Mouse (Mus musculus) urinary bladder, postnatal 10 days (tissue): ENCODE data around the gene Podn.
"Not testable (repeated sequence)": the region's sequence is repeated elsewhere in the genome, so short reads cannot be mapped to it uniquely, and the experiment has no call there.

Experiments
- DNase-seq: peaks from one replicate; pipeline ENCODE4 v3.0.0; 2022; ENCODE audit warnings: low spot score

Gene Podn

DNA sequence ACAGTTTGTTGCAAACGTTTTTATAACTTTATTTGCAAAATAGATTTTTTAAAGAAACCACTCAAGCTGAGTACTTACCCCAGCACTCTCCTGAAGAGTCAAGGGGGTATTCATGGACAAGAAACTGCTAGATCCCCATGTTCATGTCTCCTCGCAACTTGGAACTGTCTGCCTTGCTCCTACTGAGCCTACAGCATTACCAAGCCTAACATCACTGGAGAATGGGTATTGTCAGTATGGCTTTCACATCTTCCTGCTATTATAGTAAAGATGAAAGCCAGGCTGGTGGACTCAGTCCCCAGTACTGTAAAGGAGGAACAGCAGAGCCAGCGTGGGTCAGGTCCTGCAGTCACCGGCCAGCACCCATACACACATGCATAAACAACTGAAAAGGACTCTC is at the start of gene Podn:
Podn (minus strand) TSS at position 101 of the 400 bp plus-strand sequence.
- DNase-seq, result no peak

DNA sequence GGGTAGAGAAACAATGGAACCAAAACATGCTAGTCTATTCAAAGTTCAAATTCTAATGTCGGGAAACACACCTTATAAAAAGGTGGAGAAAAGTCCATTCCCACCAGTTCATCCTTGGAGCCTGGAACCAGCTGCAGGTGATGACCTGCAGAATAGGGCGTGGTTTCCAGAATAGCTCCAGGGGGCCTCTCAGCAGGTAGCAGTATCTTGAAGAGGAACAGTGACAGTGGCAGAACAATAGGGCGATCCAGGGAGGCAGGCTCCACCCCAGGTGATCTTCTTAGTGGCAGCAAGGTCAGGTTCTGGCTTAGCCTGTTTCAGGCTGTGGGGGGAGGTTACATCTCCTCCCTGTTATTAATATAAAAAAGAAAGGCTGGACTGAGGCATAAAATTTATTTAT is 49.3 kb upstream of the Podn start:
- DNase-seq, result not testable (repeated sequence)

DNA sequence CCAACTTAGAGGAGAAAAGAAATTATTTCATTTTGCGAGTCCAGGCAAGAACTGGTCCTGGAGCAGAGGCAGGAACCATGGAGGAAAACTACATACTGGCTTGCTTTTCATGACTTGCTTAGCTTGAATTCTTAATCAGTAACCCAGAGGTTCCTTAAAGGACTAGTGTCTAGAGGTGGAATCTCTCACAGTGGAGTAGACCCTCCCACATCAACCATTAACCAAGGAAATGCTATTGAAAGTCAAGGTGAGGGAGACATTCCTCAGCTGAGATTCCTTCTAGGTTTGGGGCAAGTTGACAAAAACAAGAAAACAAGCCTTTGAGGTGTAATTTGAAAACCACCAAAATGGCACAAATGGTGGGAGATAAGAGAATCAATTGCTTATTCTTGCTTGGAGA is 48.6 kb upstream of the Podn start, which contains the start of gene Scp2:
Scp2 (minus strand) TSS at position 119 of the 400 bp plus-strand sequence.
- no peak for DNase-seq

DNA sequence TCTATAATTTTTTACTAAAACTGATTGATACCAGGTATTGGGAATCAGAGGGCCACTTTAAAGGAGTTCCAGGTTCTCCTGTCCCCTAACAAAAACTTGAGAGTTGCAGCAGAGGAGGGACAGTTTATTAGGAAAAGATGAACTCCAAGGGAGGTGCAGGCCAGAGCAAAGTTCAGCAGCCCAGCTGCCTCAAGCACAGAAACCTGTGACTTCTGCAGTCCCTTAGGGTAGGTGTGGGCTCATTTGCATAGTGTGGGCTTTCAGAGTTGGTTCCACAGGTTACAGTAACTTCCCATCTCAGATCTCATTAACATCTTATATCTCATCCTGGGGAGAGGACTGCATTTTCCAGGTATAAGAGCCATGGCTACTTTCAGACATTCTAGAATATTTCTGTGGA is 47.5 kb upstream of the Podn start:
- no peak for DNase-seq

DNA sequence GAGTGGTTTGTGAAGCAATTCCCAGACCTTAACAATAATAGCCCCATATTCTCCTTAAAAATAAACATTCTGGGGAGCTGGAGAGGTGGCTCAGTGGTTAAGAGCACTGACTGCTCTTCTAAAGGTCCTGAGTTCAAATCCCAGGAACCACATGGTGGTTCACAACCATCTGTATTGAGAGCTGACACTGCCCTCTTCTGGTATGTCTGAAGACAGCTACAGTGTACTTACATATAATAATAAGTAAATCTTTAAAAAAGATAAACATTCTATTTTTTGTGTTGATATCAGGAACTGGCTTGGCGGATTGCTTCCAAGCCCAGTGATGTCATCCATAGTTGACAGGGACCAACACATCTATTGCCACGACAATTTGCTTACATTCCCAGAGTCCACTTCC is 46.9 kb upstream of the Podn start:
- DNase-seq, result not testable (repeated sequence)

DNA sequence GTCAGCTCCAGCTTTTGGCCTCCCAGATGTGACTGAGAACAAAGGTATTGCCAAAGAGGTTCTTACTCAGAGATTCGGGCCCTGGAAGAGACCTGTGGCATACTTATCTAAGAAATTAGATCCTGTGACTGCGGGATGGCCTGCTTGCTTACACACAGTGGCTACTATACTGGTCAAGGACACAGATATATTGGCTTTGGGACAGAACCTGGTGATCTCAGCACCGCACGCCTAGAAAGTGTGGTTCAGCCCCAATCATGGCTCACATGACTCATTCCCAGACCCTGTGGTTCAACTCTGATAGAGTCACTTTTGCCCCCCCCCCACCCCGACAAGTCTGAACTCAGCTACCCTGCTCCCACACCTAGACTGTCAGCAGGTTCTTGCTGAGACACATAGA is 40.7 kb upstream of the Podn start:
- no peak for DNase-seq

DNA sequence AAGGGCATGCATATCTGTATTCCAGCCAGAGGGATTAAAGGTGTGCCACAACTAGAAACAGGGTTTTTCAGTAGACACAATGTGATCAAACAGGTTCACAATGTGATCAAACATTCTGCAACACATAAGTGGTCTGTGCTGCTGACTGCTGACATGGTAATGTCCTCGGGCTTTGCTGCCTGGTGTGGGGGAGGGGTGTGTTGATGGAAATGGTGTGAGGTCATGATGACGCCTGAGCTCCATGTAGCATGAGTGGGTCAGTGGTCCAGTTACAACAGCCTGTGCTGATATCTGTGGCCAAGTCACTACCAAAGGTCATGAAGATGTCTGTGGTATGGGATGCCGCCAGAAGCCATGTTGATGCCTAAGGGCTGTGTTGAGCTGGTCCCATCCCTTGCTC is 34.2 kb upstream of the Podn start:
- no peak for DNase-seq

DNA sequence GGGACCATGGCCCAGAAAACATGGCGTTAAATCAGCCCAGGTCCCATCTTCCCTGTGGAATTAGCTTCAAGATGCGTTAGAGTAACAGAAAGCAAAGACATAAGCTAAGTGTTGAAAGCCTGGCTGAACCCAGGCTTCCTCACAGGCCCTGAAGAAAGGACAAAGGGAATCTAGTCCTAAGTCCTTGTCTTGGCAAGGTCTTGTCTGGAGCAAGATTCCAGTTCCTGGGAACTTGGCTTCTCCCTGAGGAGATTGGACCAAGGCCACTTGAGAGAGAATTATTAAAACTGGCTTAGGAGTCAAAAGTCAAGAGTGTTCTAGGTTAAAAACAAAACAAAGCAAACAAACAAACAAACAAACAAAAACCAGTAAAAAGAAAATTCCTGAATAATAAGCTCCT is 32.1 kb upstream of the Podn start:
- no peak for DNase-seq

DNA sequence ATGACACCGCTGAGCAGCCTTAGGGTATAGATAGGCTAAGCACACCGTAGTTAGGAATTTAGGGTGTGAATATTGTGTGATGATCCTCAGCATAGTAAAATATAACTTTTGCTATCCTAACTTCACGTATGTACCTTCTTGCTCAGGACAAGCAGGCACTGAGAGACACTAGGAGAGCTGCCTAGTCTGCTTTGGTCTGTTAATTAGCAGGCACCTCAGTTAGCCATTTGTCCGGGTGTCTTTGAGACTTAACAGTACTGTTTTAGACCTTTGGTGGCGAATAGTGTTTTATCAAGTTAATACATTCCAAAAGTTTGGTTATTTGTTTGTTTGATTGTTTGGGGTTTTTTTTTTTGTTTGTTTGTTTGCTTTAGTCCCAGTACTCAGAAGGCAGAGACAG is 31.3 kb upstream of the Podn start:
- DNase-seq, result no peak

DNA sequence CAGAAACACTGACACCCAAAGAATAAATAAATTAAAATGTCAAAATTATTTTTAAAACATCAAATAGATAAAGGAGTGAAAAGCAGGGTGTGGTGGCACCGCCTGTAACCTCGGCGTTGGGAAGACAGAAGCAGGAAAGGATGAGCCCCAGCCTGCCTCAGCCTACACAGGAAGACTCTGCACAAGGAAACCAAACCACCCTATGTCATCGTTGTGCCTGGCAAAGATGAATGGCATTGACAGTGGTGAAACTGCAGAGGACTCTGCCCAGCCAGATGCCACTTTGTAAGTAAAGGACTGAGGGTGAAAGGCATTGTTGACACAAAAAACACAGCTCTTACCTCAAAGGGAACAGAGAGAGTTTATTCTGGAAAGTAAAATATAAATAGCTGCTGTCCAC is 30.0 kb upstream of the Podn start:
- no peak for DNase-seq

DNA sequence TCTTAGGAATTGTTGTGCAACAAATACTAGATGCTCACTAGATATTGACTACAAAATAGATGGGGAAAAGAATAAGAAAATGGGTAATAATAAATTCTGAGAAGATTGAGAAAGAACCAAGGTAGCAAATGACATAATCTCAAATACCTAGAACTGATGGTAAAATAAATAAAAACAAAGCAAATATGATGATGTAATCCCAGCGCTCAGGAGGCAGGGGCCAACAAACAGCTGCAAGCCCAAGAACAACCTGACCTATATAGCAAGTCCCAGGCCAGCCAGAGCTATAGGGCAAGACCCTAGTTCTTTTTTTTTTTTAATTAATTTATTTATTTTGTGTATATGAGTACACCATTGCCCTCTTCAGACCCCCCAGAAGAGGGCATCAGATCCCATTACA is 27.9 kb upstream of the Podn start:
- no peak for DNase-seq

DNA sequence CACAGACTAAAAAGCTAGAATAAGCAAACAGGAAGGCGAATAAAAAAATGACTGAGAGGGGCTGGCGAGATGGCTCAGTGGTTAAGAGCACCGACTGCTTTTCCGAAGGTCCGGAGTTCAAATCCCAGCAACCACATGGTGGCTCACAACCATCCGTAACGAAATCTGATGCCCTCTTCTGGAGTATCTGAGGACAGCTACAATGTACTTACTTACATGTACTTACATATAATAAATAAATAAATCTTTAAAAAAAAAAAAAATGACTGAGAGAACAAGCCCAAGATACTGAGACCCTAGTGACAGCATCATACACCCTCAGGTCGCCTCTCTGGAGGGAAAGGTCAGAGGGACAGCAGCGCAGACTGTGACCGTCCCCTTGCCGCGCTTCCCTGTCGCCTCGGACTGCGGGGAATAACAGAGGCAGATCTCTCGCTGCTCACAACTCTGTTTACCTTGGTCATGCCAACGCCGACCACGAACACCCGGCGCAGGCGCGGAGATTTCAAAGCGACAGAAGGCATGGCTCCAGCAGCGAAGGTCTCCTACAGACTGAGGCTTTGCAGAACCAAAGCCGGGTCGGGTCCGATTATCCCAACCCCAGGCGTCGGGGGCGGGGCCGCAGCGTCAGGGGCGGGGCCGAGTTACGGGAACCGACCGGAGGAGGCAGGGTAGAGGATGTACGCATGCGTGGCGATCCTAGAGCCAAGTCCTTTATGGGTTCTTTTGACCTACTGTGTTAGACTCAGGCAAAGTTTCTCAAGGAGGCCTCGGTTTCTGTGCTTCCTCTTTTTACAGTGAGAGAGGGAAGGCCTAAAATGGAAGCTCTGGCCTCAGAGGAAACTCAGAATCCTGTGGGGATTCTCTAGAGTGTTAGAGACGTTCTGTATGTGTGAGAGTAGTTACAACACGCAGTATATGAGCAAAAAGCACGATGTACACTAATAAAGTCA is 22.0 kb upstream of the Podn start:
- DNase-seq, result peak; percentile 73

DNA sequence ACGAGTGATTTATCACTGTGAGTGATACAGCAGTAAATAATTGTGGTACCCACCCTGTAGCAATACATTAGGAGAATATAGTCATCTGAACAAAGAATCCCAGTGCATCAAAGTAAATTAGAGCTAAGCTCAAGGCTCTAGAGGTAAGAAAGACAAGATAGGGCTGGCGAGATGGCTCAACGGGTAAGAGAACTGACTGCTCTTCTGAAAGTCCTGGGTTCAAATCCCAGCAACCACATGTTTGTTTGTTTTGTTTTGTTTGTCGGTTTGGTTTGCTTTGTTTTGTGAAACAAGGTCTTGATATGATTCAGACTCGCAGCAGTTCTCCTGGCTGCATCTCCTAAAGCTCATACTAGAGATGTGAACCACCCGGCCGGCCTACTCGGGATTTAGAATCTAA is 21.2 kb upstream of the Podn start:
- DNase-seq, result no peak

DNA sequence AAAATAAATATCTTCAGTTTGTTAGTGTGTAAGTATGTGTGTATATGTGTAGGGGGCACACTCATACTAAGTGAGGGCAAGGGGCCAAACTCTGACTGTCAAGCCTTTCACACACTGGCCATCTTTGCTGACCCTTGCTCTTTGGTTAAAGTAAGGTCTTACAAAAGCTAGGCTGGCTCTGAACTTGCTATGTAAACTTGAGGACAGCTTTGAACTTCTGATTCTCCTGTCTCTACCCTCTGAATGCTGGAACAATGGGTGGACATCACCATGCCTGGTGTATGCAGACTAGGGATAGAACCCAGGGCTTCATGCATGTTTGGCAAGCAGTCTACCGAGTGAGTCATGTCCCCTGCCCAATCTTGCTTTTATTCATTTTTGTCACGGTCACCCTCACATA is 20.2 kb upstream of the Podn start:
- DNase-seq, result no peak

DNA sequence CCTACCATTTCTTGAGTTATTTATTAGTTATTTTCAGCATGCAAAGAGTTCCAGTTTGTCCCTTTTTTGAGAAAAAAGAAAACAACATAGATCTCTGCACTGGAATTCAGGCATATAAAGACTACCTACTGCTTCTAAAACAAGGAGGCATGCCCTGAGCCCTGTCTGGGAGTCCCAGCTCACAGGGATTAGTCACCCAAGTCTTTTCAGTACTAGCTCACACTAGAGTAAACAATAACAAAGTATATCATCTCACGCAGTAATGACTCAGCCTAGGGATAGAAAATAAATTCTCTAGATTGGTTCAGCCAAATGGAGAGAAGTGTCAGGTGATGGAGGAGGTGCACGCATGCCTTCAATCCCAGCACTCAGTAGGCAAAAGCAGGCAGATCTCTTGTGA is 14.5 kb upstream of the Podn start:
- no peak for DNase-seq

DNA sequence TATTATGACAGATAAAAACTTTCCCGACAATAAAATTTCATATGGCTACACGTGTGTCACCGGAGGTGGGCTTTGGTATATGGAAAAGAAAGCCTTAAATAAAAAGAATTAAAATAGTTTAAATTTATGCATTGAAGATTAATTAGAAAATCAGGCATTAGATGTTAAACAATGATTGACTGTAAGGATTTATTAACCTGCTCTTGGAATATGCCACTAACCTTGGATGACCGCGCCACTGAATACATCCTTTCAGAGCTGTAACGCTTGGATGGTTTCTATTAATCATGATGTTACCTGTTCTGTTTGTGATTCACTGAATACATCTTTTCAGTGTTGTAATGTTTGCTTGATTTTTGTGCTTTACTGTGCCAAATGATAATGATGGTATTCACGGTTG is 13.5 kb upstream of the Podn start:
- DNase-seq, result no peak

DNA sequence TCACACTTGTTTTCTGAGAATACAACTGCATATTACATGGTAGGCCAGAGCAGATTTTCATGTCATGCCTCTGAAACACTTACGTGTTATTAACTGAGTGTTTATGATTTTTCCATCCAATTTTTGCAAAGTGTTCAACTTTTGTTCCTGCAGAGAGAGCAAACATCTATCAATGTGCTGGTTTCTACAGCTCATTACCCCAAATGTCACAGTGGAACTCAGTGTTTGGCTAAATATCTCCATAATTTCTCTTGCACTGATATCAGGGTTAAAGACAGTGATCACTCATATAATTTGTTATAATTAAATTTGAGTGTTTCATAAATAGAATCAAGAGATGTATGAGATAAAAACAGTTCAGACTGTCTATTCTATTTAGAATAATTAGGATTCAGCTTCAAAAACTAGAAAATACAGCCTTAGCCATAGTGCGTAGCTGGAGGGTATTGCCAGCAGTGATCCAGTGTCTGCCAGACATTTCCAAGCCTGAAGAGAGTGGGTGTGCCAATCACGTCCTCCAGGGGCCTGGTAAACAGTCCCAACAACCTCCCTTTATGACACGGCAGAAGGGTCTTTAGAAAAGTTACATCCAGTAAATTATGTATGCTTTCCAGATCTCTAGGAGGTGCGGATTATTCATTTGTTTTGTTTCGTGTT is 3.4 kb downstream of the Podn start:
- DNase-seq, result no peak

DNA sequence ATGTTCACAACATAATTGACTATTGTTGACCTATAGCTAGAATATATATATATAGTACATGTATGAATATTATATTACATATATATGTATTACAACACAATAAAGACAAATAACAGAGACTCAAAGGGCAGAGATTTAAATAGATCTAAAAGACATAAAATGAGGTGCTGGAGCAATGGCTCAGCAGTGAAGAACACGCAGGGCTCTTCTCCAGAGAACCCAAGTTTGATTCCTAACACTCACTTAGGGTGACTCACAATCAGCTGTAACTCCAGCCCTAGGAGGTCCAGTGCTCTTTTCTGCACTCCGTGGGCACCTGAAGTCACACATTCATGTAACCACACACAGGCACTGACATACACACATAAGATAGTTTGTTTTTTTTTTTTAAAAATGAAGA is 12.3 kb downstream of the Podn start:
- no peak for DNase-seq

DNA sequence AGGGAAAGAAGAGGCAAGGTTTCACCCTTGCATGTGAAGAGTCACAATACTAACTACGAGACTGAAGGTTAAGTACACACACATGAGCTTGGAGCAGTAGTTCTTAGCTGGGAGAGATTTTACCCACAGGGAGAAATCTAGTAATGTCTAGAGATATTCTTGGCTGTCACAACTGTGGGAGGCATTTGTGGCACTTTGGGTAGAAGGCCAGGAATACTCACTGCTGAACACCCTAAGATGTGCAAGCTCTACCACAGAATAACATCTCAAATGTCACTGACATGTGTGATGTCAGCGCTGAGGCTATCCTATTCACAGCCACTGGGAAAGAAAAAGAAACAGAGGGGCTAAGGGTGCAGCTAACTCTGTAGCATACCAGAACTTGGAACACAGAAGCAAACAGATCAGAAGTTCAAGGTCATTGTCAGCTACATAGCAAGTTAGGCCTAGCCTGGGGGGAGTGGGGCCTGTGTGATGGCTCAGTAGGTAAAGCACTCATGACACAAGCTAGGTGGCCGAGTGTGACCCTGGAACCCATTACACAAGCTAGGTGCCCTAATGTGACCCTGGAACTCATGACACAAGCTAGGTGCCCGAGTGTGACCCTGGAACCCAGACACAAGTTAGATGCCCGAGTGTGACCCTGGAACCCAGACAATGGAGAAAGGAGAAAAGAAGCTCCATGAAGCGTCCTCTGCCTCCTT is 13.1 kb downstream of the Podn start:
- DNase-seq, result no peak

DNA sequence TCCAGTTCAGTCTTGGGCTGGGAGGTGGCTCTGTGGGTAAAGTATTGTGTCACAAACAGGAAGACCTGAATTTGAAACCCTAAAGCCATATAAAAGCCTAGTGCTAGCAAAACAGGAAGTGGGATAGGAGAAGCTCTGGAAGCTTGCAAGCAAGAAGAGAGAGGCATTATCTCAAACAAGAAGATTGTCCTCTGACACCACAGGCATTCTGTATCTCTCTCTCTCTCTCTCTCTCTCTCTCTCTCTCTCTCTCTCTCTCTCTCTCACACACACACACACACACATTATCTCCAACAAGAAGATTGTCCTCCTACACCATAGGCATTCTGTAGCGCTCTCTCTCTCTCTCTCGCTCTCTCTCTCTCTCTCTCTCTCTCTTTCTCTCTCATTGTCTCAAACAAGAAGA is 13.8 kb downstream of the Podn start:
- no peak for DNase-seq

DNA sequence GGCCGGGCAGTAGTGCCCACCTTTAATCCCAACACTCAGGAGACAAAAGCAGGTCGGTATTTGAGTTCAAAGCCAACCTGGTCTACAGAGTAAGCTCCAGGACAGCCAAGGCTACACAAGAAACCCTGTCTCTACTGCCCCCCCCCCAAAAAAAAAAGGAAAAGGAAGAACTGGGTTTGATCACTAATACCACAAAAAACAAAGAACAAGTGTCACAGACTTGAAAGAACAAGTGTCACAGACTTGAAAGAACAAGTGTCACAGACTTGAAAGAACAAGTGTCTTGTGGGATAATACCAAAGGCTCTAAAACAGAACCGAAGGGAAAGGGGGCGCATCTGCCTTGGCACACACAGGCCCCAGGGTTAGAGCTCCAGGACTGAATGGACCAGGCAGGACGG is 15.4 kb downstream of the Podn start:
- DNase-seq, result no peak

DNA sequence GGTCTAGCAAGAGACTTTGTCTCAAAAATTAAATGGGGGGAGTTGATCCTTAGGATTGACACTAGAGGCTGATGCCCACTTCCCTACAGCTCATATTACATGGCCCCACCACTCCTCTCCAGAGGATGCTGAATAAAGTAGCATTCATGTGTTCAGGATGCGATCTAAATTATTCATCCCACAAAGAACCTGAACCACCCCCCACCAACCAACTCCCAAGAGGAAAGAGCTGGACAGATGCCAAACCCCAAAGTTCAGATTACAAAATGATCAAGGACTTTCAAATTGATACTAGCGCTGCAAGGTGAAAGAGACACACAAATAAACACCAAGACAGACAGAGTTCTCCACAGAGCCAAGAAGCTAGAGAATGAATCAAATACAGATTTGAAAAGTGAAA is 16.5 kb downstream of the Podn start:
- no peak for DNase-seq

DNA sequence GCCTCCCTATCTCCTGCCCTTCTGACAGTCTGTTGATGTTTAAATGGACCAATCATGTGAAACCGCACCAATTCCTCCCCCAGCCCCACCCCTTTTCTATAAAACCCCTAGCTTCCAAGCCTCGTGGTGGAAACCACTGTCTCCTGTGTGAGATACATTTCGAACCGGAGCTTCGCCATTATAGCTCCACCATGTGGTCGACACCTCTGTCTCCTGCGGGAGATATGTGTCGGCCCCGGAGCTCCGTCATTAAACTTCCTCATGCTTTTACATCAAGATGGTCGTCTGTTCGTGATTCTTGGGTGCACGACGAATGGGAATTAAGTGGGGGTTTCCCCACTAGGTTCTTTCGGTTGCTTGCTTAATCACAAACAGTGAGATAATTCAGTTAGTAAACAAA is 17.1 kb downstream of the Podn start:
- DNase-seq, result not testable (repeated sequence)
